Mouse (Mus musculus) lung, postnatal 10 days (tissue): ENCODE data around the gene Cpa2.

Experiments
- DNase-seq: peaks from one replicate; pipeline ENCODE4 v3.0.0; 2021

The Cpa2 gene

GRCm38 (mm10) chr6:30541009-30541799 lies at the start of gene Cpa2:
Gene Cpa2 (plus strand): TSS chr6:30541582.
- no peak for DNase-seq

- no peak for DNase-seq
Measured at GRCm38 (mm10) chr6:30499049-30499448, 42.3 kb upstream of the Cpa2 start.

- no peak for DNase-seq
Measured at GRCm38 (mm10) chr6:30508824-30509223, 32.6 kb upstream of the Cpa2 start.

GRCm38 (mm10) chr6:30509265-30510239 lies 31.8 kb upstream of the Cpa2 start, which contains the start of the genes Tmem209 and Ssmem1:
Gene Tmem209 (minus strand): TSS chr6:30509783.
Gene Ssmem1 (plus strand): TSS chr6:30509849.
- peak; percentile 100 for DNase-seq

GRCm38 (mm10) chr6:30510291-30510690 lies 31.1 kb upstream of the Cpa2 start:
- DNase-seq: peak; percentile 7

GRCm38 (mm10) chr6:30514242-30514641 lies 27.1 kb upstream of the Cpa2 start:
- no peak for DNase-seq

- no peak for DNase-seq
Measured at GRCm38 (mm10) chr6:30520400-30520799, 21.0 kb upstream of the Cpa2 start.

- DNase-seq: no peak
Measured at GRCm38 (mm10) chr6:30525456-30526332, 15.7 kb upstream of the Cpa2 start.

- DNase-seq: peak; percentile 48
Measured at GRCm38 (mm10) chr6:30526586-30527515, 14.5 kb upstream of the Cpa2 start.

GRCm38 (mm10) chr6:30528800-30529199 lies 12.6 kb upstream of the Cpa2 start:
- DNase-seq: no peak

- peak; percentile 46 for DNase-seq
Measured at GRCm38 (mm10) chr6:30535340-30535739, 6.0 kb upstream of the Cpa2 start.

GRCm38 (mm10) chr6:30538240-30538639 lies 3.1 kb upstream of the Cpa2 start:
- no peak for DNase-seq

- no peak for DNase-seq
Measured at GRCm38 (mm10) chr6:30538800-30539199, 2.6 kb upstream of the Cpa2 start.

- DNase-seq: no peak
Measured at GRCm38 (mm10) chr6:30542277-30542676, 895 bp downstream of the Cpa2 start.

- no peak for DNase-seq
Measured at GRCm38 (mm10) chr6:30543077-30543476, 1.7 kb downstream of the Cpa2 start.

GRCm38 (mm10) chr6:30543851-30544250 lies 2.5 kb downstream of the Cpa2 start:
- DNase-seq: no peak

- DNase-seq: no peak
Measured at GRCm38 (mm10) chr6:30545689-30546088, 4.3 kb downstream of the Cpa2 start.

- peak; percentile 49 for DNase-seq
Measured at GRCm38 (mm10) chr6:30546571-30547273, 5.3 kb downstream of the Cpa2 start.

GRCm38 (mm10) chr6:30547274-30547645 lies 5.9 kb downstream of the Cpa2 start:
- DNase-seq: peak; percentile 43

GRCm38 (mm10) chr6:30547656-30548306 lies 6.4 kb downstream of the Cpa2 start:
- DNase-seq: peak; percentile 62
